Mouse (Mus musculus): ENCODE measurements at regions not wholly inside any gene's neighbourhood (a gene's known extent, or its start where the extent isn't known, plus 50 kb on each side); places are given as distances from the start of the nearest gene placed in this dataset.

DNA sequence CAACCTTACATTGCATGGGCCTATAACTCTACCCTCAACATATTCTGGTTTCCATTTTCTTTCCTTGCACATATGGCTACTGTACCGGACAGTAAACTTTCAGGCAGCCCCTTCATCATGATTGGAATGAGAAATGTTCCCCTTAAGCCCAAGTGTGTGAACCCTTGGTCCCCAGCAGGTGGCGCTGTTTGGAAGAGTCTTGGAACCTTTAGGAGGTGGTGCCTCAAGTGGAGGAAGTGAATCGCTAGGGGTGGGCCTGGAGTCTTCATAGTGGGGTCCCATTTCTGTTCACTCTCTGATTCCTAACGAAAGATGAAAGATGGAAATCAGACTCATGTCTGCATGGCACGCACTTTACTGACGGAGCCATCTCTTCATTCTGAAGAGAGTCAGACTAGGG, 91.8 kb downstream of the Bms1 start:
- TF ChIP-seq CTCF (IDR thresholded peaks at IDR 0.05) (peak; percentile 39), EP300 (IDR thresholded peaks at IDR 0.05; ENCODE audit: insufficient read depth, low read depth, low read length) (no peak), POLR2A (IDR thresholded peaks at IDR 0.05; ENCODE audit: insufficient read depth, low read depth, low read length) (no peak)

Data from heart, adult 2 months (tissue).